Mouse (Mus musculus) erythroblast, embryonic 14.5 days (primary cell): ENCODE data around the gene Kdm4c.

Source experiments
- GATA1 ChIP-seq: IDR thresholded peaks from 2 replicates; pipeline ENCODE4 v1.6.1; 2012; ENCODE audit warnings: low read length, inconsistent platforms, mixed read lengths
- TAL1 ChIP-seq: IDR thresholded peaks from 3 replicates; pipeline ENCODE4 v1.6.1; 2012; ENCODE audit warnings: low read length, inconsistent platforms, mixed read lengths

DNA sequence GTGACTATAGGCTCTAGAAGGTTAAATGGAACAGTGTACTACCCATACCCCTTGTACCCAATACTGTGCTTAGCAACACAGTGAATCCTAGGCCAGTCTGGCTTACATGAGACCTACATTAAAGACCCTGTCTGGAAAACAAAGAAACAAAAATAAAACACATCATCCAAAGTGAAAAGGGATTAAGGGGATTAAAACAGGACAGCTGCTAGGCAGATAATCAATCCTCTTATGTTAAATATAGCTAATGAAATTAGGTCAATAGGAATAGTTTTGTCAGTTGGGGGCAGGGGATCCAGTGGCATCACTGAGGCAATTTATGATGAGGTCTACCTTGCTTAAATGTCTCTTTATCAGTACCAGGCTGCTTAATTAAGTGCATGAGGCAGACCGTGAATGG lies at the start of gene Kdm4c:
- TF ChIP-seq TAL1, result no peak
- TF ChIP-seq GATA1, result no peak
